Mouse (Mus musculus) ovary, adult 18-20 months (tissue): Measurements from ENCODE around the gene Tmem63c.
A peak's percentile ranks its signal among the peaks of the same experiment; 100 is the strongest.

Source experiments
- DNase-seq: peaks from one replicate; pipeline ENCODE4 v3.0.0; 2022; ENCODE audit warnings: low spot score, mixed read lengths

Gene Tmem63c

DNA sequence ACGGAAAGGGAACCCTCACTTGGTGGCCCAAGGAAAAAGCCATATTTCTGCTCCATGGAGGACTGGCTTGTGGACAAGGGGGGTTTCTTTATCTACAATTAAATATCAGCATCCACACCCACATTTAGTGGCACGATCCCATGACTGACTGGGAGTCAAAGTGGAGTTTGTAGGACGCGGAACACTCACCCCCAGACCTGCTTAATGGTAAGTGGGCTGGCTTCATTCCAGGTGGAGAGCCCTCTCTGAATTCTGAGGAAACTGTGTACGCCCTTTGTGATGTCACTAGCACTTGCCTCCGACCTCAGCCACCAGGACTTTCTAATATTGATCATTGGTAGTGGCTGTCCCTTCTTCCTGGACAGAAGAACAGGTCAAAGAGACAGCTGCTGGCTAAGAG, at the start of gene Tmem63c:
TSS of gene Tmem63c (plus strand) at position 301 of the 400 bp plus-strand sequence.
- DNase-seq, result no peak

DNA sequence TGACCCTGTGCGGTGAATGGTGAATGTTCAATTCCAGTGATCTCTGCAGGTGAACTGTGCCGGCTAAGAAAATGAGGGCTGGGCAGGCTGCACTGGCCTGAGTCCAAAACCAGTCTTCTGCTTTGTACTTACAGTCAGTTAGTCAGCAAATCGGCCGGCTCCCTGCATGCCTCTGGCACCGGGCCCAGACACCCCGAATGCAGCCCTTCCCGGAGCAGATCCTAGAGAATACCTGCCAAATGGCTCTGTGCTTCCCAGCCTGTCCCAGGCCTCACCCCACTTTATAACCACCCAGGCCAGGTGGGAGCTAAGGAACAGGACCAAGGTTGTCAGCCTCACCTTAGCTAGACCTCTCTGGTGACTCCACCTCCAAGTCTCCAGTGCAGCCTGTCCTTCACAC, 47.9 kb upstream of the Tmem63c start:
- peak; percentile 72 for DNase-seq

DNA sequence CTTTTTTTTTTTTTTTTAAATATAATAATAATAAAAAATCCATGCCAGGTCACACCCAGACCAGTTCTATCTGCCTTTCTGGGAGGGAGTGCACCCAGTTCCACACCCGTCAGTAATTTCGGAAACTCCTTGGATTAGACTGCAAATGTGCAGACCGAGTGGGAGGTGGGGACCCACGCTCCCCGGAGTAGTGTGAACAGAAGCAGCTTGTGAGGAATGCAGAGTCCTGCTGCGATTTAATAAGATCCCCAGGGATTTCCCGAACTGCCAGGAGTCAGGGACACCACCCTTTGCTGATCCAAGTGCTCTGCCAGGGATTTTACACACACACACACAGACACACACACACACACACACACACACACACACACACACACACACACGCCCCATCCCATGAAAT, 47.4 kb upstream of the Tmem63c start:
- no peak for DNase-seq

DNA sequence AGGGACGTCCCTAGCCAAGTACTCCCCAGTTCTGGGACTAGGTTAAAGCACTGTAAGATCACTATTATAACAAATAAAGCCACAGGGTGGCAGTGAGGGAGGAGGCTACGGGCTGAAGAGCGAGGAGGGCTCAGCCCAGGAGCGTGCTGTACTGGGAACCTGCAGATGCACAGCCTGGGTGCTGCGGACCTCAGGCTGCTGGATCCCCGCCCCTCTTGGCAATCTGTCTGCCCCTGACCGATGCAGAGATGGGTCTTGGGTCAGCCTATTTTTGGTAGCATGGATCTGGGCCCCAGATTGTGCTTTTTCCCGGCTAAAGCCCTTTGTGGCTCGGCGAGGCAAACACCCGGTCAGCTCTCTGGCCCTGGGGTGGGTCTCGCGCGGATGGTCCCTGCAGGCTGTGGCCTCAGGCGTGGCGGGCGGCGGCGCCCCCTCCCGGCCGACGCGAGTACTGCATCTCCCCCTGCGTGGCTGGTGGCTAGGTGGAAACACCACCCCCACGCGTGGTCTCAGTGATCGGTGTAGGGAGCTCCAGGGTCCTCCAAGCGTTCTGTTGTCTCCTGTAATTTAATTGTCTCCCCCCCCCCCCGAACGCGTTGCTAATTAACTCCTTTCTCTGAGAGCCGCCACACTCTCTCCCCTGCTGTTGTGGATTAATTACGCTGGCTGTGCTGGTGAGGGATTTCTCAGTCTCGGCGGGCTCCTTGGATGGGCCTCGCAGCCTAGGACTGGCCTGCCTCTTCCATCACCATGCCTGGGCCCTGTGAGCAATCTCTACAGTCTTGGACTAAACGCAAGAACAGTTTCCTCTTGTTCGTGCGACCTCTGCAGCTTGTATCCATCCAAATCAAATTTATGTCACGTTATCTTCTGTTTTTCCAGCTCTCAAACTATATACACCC, 46.5 kb upstream of the Tmem63c start:
- DNase-seq, result peak; percentile 34

DNA sequence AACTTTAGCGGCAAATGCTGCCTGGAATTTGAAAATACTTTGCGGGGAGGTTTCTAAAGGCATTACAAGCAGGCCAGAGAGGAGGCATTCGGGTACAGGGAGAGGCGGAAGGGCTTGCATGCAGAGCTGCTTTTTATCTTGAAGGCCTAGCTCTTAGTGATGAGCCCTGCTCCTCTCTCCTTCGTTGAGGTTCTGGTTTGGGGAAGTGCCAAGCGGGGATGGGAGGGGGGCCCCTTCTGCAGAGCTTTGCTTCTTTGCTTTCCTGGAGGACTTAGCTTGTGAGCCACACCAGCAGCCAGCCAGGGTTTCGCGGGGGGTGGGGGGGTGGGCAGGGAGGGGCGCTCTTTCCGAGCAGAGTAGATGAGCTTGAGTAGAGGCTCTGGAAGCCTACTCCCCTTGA, 45.4 kb upstream of the Tmem63c start:
- no peak for DNase-seq

DNA sequence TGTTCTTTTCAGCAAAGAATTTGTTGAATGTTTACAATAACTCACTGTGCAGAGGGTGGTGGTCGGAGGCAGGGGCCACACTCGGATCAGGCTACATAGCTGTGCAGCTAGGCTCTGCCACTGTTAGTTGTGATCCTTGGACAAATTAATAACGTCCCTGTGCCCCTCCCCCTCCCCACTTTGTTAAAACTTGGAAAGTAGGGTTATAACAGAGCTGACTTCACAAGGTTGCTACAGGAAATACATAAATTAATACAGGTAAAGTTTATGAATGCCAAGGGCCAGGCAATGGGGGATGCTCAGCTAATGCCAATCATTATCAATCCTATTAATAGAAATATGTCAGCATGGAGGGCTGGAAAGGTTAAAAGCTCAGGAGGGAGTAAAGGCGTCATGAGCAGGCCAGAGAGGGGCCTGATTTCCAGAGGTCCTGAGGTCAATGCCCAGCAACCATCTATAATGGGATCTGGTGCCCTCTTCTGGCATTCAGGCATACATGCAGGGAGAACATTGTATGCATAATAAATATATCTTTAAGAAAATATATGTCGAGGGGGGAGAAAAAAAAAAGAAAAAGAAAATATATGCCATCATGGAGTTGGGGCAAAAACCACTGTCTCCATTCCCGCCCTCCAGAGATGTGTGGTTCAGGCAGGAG, 44.5 kb upstream of the Tmem63c start:
- DNase-seq, result no peak

DNA sequence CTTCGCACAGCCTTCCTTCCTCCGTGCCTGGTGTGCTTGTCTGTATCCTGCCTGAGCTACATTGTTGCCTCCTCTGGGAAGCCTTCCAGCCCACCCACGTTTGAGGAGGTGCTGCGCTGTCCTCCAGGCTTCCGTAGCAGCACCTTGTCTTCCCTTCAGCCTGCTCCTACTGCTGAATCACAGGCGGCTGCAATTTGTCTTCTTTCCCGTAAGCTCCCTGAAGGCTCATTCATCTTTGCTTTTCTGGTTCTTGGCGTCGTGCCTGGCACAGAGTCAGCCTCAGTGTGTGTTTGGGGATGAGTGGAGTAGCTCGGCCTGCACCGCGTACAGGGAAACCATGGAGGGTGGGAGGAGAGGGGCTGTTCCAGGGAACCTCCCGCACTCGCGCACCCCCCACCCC, 43.3 kb upstream of the Tmem63c start:
- peak; percentile 31 for DNase-seq

DNA sequence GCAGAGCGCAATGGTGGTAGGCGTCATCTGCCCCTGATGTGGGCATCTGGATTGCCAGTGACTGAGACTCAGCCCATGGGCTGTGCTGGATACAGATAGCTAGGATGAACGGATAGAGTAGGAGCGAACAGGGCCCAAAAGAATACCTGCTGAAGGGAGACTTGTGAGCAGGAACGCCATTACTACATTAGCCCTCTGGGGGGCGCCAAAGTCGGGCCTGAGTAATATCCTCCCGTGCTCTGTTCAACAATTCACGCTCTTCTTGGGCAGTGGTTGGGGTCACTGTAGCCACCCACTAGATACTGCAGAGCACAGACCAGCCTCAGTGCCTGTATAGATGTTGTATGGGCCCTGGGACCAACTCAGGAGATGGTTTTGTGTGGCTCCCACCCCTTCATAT, 40.0 kb upstream of the Tmem63c start:
- no peak for DNase-seq

DNA sequence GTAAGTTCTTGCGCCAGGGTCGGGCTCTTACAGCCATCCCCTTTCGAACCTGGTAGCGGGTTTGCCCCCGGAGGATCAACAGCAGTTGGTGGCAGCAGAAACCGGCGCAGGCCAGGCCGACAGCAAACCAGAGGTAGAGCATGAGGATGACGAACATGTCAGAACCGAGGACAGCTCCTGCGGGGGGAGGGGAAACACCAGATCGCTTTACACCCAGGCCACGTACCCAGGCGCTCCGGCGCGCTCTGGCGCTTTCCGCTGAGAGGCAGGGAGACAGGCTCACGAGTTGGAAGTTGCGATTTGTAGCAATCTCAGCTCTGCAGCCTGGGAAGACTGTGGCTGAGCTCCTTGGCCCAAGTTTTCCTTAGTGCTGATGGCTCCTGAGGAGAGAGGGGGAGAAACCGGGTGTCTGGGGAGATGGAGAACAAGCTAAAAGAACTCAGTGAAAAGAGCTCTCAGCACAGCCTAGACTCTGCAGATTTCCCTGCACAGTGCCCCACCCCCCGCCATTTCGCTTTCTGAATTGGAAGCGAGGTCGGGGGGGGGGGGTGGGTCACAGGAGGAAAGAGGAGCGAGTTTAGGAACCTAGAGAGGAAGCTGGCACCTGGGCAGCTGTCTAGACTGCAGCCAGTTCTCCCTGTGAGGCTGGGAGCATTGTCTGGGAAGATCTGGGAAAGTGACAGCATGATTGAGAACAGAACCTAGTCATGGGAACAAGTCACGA, 37.5 kb upstream of the Tmem63c start:
- DNase-seq, result peak; percentile 30

DNA sequence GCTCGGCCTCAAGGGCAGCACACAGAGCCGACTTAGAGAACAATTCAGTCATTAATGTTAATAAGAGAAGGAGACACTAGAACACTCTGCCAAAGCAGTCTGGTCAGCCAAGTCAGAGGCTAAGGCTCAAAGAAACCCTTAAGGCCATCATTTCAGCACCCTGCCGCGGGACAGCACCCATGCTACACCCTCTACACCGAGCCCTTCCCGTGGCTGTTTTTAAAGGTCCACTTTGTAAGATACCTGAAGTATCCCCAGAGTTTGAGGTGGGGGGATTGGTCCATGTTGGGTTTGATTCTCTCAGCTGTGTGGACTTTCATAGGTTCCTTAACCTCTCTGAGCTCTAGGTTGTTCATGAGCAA, 37.0 kb upstream of the Tmem63c start:
- DNase-seq, result no peak

DNA sequence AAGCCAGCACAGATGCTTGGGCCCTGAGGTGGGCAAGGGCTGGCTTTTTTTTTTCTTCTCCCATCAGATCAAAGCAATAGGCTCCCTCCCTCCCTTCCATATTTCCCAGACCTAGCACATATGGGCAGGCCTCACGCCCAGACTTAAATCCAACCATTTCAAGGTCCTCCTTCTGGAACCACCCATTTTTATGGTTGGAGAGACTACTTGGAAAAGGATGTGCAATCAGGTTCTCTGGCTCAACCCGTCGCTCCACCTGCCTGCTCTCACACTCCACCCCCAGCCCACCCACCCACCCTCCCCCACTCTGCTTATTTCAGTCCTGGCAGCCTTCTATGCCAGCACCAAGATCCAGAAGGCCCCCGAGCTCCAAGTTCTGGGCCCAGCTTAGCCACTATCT, 34.6 kb upstream of the Tmem63c start:
- DNase-seq, result no peak

DNA sequence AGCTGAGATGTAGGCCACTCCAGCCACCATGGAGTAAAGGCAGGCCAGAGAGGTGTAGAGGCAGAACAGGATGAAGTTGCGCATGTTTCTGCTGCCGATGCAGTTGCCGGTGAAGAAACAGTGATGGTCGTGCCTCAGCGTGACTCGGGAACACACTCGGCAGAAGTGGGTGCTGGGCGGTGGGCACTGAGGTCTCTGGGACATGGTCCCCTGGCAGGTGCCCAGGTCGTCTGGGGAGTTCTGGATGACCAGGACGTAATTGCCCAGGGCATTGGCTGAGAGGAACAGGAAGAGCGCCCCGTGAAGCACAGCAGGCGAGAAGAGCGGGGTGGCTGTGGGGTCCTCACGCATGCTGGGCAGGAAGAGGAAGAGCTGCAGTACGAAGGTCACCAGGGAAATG, 32.9 kb upstream of the Tmem63c start:
- no peak for DNase-seq

DNA sequence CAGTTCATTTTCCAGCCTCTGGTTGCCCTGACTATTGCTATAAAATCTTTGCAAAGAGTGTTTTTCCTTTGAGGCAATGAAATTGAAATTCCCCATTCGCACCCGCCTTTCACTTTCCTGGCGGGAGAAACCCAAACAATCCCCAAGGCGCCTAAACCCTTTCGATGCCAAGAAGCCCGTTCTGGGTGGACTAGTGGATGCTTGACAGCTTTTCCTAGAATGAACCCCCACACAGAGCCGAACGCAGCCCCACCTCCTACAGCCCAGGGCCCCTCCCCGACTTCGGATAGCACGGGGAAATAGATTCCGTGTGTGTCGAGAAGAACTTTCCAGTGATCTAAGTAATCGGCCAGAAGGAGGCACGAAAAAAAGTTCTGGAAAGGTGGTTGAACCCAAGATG, 31.8 kb upstream of the Tmem63c start:
- DNase-seq, result no peak

DNA sequence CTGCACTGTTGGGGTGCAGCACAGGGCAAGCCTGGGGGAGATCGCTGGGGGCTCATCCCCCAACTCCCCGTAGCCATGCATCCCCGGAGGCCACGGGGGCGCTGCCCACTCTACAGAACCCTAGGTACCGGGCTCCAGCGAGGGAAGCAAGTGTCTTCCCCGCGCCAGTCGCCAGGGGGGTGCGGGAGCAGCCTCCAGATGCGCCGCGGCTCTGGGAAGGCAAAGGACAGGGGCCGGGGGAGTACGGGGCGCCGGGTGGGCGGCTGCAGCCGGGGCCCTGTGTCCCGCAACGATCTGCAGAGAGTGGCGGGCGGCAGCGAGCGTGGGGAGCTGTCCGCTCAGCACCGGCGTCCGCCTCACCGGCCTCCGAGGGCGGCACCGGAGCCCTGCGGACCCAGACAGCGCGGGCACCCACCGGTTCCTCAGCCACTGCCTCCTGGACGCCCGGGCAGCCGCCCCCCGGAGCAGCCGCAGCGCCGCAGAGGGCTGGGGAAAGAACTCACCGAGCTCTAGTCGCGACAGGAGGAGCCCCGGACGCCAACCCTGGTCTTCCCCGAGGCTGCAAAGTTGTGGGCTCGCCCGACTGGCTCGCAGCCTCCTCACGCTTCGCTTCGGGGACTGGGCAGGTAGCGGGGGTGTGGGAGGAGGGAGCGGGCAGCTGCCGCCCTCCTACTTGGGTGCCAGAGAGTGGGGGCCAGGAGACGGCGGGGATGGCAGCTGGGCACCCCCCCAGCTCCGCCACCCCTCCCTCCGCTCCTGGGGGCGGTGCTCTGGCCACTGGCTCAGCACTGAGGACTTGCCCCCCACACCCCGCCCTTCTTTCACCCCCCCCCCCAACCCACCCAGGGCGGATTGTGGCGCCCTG, 31.0 kb upstream of the Tmem63c start, which contains the start of gene Zdhhc22:
TSS of gene Zdhhc22 (minus strand) at position 541 of the 865 bp plus-strand sequence.
- no peak for DNase-seq

DNA sequence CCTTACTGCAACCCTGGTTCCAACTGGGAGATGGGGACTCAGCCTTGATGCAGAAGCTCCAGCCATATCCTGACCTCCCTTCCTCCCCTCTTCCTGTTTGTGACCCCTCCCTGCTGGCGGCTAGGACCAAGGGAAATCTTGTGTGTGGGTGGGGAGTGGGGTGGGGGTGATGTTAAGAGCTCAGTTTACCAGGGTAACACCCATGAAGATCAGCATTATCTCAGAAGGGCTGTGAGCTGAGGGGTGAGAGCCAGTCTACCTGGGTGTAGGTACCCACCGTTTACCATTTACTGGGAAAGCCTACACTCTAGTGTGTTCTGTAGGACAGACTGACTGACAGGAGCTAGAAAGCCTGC, 30.4 kb upstream of the Tmem63c start:
- DNase-seq, result no peak

DNA sequence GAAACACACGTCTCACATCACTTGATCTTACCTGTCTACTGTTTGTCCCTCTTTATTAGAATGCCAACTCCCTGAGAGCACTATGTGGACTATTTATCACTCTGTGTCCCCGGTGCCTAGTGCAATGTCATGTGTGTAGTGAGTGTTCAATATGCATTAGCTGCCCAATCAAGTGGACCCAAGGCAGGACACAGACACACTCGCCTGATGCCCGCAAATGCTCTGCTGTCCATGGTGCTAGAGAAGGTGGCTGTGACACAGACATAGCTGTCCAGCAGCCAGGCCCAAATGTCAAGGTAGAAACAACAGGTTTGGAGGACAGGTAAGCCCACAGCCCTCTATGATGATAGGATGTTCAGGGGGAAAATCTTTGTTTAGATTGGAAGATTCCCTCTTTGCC, 27.0 kb upstream of the Tmem63c start:
- no peak for DNase-seq

DNA sequence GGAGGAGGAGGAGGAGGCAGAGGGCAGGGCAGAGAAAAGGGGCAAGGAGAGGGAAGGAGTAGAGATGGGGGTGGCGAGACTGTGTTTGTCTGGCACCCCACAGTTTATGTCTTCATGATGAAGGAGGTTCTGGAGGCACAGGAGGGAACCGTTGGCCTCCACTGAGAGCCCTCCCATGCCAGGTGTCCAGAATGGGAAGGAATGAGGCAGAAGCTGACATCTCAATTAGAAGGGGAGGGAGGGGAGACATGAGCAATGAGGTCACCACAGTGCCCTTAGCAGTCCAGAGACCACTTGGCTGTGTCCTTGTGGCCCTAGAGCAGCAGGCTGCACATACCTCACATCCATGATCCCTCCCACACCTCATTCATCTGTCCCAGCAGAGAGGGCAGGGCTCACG, 26.4 kb upstream of the Tmem63c start:
- no peak for DNase-seq

DNA sequence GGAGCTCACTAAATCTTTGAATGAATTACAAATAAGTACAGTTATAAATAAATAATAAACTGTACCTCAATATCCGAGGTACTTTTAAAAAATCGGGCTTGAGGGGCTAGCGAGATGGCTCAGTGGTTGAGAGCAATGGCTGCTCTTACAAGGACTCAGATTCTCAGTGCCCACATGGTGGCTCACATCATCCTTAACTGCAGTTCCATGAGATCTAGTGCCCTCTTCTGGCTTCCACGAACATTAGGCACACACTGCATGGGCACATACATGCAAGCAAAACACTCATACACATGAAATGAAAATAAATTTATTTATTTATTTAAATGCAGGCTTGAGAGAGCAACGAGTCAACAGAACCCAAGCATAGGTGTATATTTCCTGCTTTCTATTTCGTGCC, 25.2 kb upstream of the Tmem63c start:
- no peak for DNase-seq

DNA sequence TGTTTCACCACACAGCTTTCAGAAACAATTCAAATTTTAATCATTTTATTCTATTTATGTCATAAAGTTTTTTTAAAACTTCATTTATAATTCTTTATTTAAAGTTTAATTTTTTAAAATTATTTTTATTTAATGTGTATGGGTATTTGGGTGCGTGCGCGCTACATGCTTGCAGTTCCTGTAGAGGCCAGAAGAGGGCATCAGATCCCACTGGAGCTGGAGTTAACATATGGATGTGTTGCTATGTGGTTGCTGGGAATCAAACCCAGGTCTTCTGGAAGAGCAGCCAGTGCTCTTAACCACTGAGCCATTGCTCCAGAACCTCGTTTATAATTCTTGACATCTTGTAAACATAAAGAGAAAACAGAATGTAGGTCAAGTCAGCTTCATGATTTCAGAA, 22.4 kb upstream of the Tmem63c start:
- DNase-seq, result no peak

DNA sequence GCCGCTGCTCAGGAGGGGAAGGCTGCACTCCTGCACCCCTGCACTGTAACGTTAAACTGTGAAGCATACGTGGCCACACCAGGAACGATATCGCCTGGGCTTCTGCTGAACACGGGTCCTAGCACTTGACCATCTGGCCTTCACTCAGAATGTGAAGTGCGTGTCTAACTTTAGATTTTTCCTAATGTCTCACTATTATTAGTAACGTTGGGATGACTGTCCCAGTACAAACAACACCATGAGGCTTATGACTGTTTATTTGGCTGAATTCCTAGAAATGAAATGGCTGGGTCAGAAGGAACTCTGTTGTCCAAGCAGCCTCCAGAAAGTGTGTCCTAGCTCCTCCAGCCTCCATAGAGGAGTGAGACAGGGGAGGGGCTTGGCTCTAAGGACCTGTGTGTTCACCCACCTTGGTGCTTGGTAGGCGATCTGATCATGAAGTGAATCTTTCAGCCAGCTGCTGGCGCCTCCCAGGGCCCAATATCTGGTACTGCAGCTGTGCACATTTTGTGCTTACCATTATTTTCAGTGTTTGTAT, 21.8 kb upstream of the Tmem63c start:
- DNase-seq, result no peak

DNA sequence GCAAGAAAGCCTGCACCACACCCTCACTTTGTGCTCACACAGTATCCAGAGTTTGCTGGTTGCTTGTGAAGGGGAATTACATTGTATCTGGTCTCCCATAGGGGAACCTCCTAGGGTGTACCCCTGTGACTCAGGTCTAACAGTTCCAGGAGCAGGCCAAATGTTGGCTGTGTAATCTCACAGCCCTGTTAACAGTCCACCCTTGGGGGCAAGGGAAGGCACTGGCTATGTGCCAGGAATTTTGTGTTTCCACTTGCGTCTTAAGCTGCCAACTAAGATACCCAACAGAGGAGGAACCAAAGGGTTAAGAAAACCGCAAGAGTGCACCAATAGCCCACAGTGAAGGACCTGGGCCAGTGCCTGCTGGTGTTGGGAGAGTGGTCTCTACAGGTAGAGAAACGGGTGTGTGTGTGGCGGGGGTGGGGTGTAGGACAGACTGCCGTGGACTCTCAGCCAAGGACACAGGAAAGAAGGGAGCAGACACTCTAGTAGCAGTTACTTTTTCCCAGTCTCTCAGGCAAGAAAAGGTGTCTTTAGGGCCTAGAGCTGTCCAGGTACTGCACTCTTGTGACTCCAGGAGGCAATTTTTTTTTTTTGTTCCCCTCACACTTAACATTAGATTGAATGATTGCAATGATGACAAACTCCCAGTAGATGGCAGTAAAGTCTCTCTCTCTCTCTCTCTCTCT, 20.8 kb upstream of the Tmem63c start:
- no peak for DNase-seq
